9 mouse cellular contexts compared by ENCODE assay signal in the genomic region with DNA sequence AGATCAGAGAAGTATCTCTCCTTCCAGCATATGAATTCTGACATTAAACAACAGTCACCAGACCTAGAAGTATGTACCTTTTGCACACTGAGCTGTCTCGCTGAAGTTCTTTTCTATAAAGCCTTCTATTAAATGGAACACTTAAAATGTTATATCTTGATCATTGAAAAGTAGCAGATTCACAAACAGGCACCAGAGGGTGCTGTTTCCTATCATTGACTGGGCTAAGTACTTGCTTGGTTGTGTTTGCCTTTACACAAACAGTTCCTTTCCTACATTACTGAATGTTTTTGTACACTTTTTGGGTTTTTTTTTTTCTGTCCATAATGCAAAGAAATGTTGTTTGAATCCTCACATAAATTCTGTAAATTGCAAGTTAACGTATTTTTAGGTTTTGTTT. TPM values are rescaled to one million over a fixed set of nuclear protein-coding genes. Genes with fewer than 3 reads are reported as not detected.
DNase-seq lines count a peak whose midpoint lies in the region; ATAC-seq and TF ChIP-seq lines count a peak whose summit lies in the region.
"Had no signal": no experiment of that assay in that cellular context is flagged by ENCODE, and none has a peak within 500 bp of the region (broad histone marks: within the 10 kb centered on the region; RNA-seq: fewer than 3 reads in every experiment).

No protein-coding gene starts in this region.

- WGBS in kidney, embryonic 15.5 days: 86% methylated on average over 2 of the region's 2 CpGs

- intact Hi-C loops in heart, postnatal 14 days (cut with DNase I): loop anchor here (5.0 kb wide), 1 partner anchor 37 kb away; the partner anchor contains the start of gene Lims1

- 0 out of 2 replicates have a peak, but pooled peaks cover 7% of the 10 kb centered on the region for H3K4me1 ChIP-seq in kidney, embryonic 15.5 days
- peaks cover 5 to 12% of the 10 kb centered on the region in 2 experiments; a peak in 3 of 4 replicates for H3K4me1 ChIP-seq in MEL (ENCODE audit: control insufficient read depth in 1 of 2, insufficient read depth in 2 of 2, low read length in 2 of 2)
- H3K4me1 ChIP-seq: limb, embryonic 15.5 days had no signal

- H3K4me3 ChIP-seq in kidney, embryonic 15.5 days (replicated peaks): no peak overlapping the region
- no peak overlapping the region for H3K4me3 ChIP-seq in MEL (ENCODE audit: control insufficient read depth in 1 of 2, insufficient read depth in 1 of 2, low read depth in 2 of 2, low read length in 2 of 2)
- H3K4me3 ChIP-seq: erythroblast, embryonic 14.5 days; limb, embryonic 15.5 days had no signal

- no peak overlapping the region for H3K4me2 ChIP-seq in kidney, embryonic 15.5 days
- H3K4me2 ChIP-seq: limb, embryonic 15.5 days had no signal

- peak; percentile 87 for TF ChIP-seq RAD21 in MEL (IDR thresholded peaks at IDR 0.05; ENCODE audit: low read depth, low read length)

- TF ChIP-seq EP300 in MEL (IDR thresholded peaks at IDR 0.05; ENCODE audit: low read depth in 1 of 2, low read length in 2 of 2): no peak

- H3K9ac ChIP-seq in kidney, embryonic 15.5 days: no peak overlapping the region
- no peak overlapping the region for H3K9ac ChIP-seq in MEL (ENCODE audit: control insufficient read depth, low read depth, low read length, poor library complexity, severe bottlenecking)
- H3K9ac ChIP-seq: limb, embryonic 15.5 days had no signal

- TF ChIP-seq POLR2A in MEL (IDR thresholded peaks at IDR 0.05; ENCODE audit: control insufficient read depth in 1 of 2, insufficient read depth in 1 of 2, low read depth in 1 of 2, low read length in 2 of 2, poor library complexity in 1 of 2): no peak

- DNase-seq in kidney, adult 8-10 months: peak; percentile 26 to 32
- peak; percentile 89 for DNase-seq in MEL (ENCODE audit: low read depth, low spot score)
- peak; percentile 33 to 51 for DNase-seq in heart, postnatal 14 days
- DNase-seq in retina, embryonic 14.5 days (ENCODE audit: low spot score): peak; percentile 67
- no peak for DNase-seq in urinary bladder, adult 18-20 months (ENCODE audit: low spot score in 2 of 2)

- TF ChIP-seq CTCF in MEL (IDR thresholded peaks at IDR 0.05 in 2 of 3, conservative IDR thresholded peaks at IDR 0.05 in 1 of 3; ENCODE audit: control insufficient read depth in 1 of 3, insufficient read depth in 1 of 3, low read depth in 2 of 3, low read length in 3 of 3, poor library complexity in 1 of 3, severe bottlenecking in 1 of 3): peak; percentile 30 to 90 (median 72); a peak in 5 of 6 replicates

- no peak for ATAC-seq in kidney, embryonic 15.5 days (replicated peaks; ENCODE audit: low FRiP score)
- peak; percentile 82 for ATAC-seq in CD4-positive, CD25-positive, alpha-beta regulatory T cell, adult 4 months

- no peaks in the 10 kb centered on the region for H3K27me3 ChIP-seq in kidney, embryonic 15.5 days
- H3K27me3 ChIP-seq in MEL (ENCODE audit: control insufficient read depth in 1 of 2, insufficient read depth in 2 of 2, low read length in 2 of 2): no peaks in the 10 kb centered on the region
- H3K27me3 ChIP-seq: limb, embryonic 15.5 days had no signal

- no peak overlapping the region for H3K27ac ChIP-seq in kidney, embryonic 15.5 days
- no peak overlapping the region for H3K27ac ChIP-seq in MEL (ENCODE audit: control insufficient read depth, low read depth, low read length)
- H3K27ac ChIP-seq: limb, embryonic 15.5 days had no signal

- no peaks in the 10 kb centered on the region for H3K79me2 ChIP-seq in MEL (ENCODE audit: control insufficient read depth, insufficient read depth, low read length, poor library complexity)

- H3K9me3 ChIP-seq in kidney, embryonic 15.5 days (replicated peaks): no peaks in the 10 kb centered on the region
- H3K9me3 ChIP-seq in MEL (replicated peaks; ENCODE audit: insufficient read depth, low read length): no peaks in the 10 kb centered on the region
- H3K9me3 ChIP-seq: limb, embryonic 15.5 days had no signal

- H3K36me3 ChIP-seq in kidney, embryonic 15.5 days: no peaks in the 10 kb centered on the region
- peaks cover 0 to 9% of the 10 kb centered on the region in 2 experiments; a peak in 2 of 4 replicates for H3K36me3 ChIP-seq in MEL (ENCODE audit: control insufficient read depth in 1 of 2, insufficient read depth in 2 of 2, low read length in 2 of 2)

TF ChIP-seq in MEL, 35 proteins besides CTCF, POLR2A, EP300 and RAD21:
- TF ChIP-seq GATA1 (IDR thresholded peaks at IDR 0.05; ENCODE audit: low read depth, low read length): peak; percentile 40; the same call in 1 of the 2 replicates
- no peak for TF ChIP-seq MYC (IDR thresholded peaks at IDR 0.05; ENCODE audit: low read depth, low read length)
- TF ChIP-seq ZC3H11A (IDR thresholded peaks at IDR 0.05; ENCODE audit: low read depth, low read length): peak; percentile 83
- TF ChIP-seq ZNF384 (IDR thresholded peaks at IDR 0.05; ENCODE audit: low read depth, low read length): peak; percentile 60
- TF ChIP-seq SMC3 (IDR thresholded peaks at IDR 0.05; ENCODE audit: low read depth, low read length): peak; percentile 90
- TF ChIP-seq SIN3A (IDR thresholded peaks at IDR 0.05; ENCODE audit: low read length): peak; percentile 42; the same call in 1 of the 2 replicates
TF ChIP-seq in MEL: peak in this region for 5.

RNA-seq across cellular contexts. Expression of gene Lims1, which starts 35.9 kb away (rescaled TPM):
- polyA plus RNA-seq in kidney, embryonic 15.5 days (2015; fragmentation: Nextera tagmentation; extraction: Ambion mirVana): 149 and 157 TPM in 2 replicates
- 10 to 100 TPM; 84.8 to 96.8 TPM for polyA plus RNA-seq in CD4-positive, CD25-positive, alpha-beta regulatory T cell, adult 4 months (2017; shearing (Covaris generic))
- total RNA-seq in MEL (2012; rRNA removed): 28.5 and 32.4 TPM in 2 replicates
- 10 to 100 TPM in 1 of 2 experiments, not detected in 1; 24.9 TPM for polyA plus RNA-seq in MEL (2012; ENCODE audit: insufficient read depth in 1 of 2, insufficient read length in 2 of 2, low read depth in 1 of 2, low replicate concordance in 2 of 2, missing spikeins in 1 of 2)
- 100 to 1,000 TPM; 166 to 183 TPM for total RNA-seq in heart, postnatal 14 days (2021)

Comparison
In these comparisons a context has a peak if more than half of its experiments do, and no peak if none do; other contexts are left out.
1. DNase-seq: peak in kidney, adult 8-10 months (2 of 2), MEL (single experiment), heart, postnatal 14 days (2 of 2) and retina, embryonic 14.5 days (single experiment); none in urinary bladder, adult 18-20 months (0 of 2).